Mouse (Mus musculus): ENCODE data around the gene Gucd1.
"Not testable (repeated sequence)": the region's sequence is repeated elsewhere in the genome, so short reads cannot be mapped to it uniquely, and the experiment has no call there.

The Gucd1 gene

GRCm38 (mm10) chr10:75475139-75475850 lies 42.5 kb downstream of the Gucd1 start:
- DNase-seq (ENCODE audit: inconsistent age in 2 of 2, low spot score in 1 of 2) = not testable (repeated sequence)

- DNase-seq (ENCODE audit: inconsistent age in 2 of 2, low spot score in 1 of 2) = no peak
Measured at GRCm38 (mm10) chr10:75474571-75474970, 43.2 kb downstream of the Gucd1 start.

GRCm38 (mm10) chr10:75473411-75473810 lies 44.4 kb downstream of the Gucd1 start:
- DNase-seq (ENCODE audit: inconsistent age in 2 of 2, low spot score in 1 of 2) = no peak

- peak in 1 of 2 experiments; percentile 34 for DNase-seq (ENCODE audit: inconsistent age in 2 of 2, low spot score in 1 of 2)
Measured at GRCm38 (mm10) chr10:75465781-75466550, 51.8 kb downstream of the Gucd1 start.

GRCm38 (mm10) chr10:75462728-75463127 lies 55.0 kb downstream of the Gucd1 start:
- DNase-seq (ENCODE audit: inconsistent age in 2 of 2, low spot score in 1 of 2) = no peak

GRCm38 (mm10) chr10:75458329-75458728 lies 59.4 kb downstream of the Gucd1 start:
- DNase-seq (ENCODE audit: inconsistent age in 2 of 2, low spot score in 1 of 2) = no peak

- DNase-seq (ENCODE audit: inconsistent age in 2 of 2, low spot score in 1 of 2) = no peak
Measured at GRCm38 (mm10) chr10:75457852-75458251, 59.9 kb downstream of the Gucd1 start.

- DNase-seq (ENCODE audit: inconsistent age in 2 of 2, low spot score in 1 of 2) = peak in 1 of 2 experiments; percentile 52
Measured at GRCm38 (mm10) chr10:75456061-75456831, 61.5 kb downstream of the Gucd1 start.

GRCm38 (mm10) chr10:75451036-75451786 lies 66.6 kb downstream of the Gucd1 start:
- DNase-seq (ENCODE audit: inconsistent age in 2 of 2, low spot score in 1 of 2) = peak; percentile 84 to 87

GRCm38 (mm10) chr10:75450331-75450730 lies 67.4 kb downstream of the Gucd1 start:
- no peak for DNase-seq (ENCODE audit: inconsistent age in 2 of 2, low spot score in 1 of 2)

GRCm38 (mm10) chr10:75448806-75449420 lies 68.9 kb downstream of the Gucd1 start:
- DNase-seq (ENCODE audit: inconsistent age in 2 of 2, low spot score in 1 of 2) = no peak

GRCm38 (mm10) chr10:75447489-75447888 lies 70.3 kb downstream of the Gucd1 start:
- DNase-seq (ENCODE audit: inconsistent age in 2 of 2, low spot score in 1 of 2) = no peak

- peak; percentile 37 to 51 for DNase-seq (ENCODE audit: inconsistent age in 2 of 2, low spot score in 1 of 2)
Measured at GRCm38 (mm10) chr10:75446501-75447083, 71.2 kb downstream of the Gucd1 start.

- no peak for DNase-seq (ENCODE audit: inconsistent age in 2 of 2, low spot score in 1 of 2)
Measured at GRCm38 (mm10) chr10:75445030-75445429, 72.7 kb downstream of the Gucd1 start.

- no peak for DNase-seq (ENCODE audit: inconsistent age in 2 of 2, low spot score in 1 of 2)
Measured at GRCm38 (mm10) chr10:75444111-75444826, 73.5 kb downstream of the Gucd1 start.

- no peak for DNase-seq (ENCODE audit: inconsistent age in 2 of 2, low spot score in 1 of 2)
Measured at GRCm38 (mm10) chr10:75443017-75443416, 74.8 kb downstream of the Gucd1 start.

GRCm38 (mm10) chr10:75441800-75442199 lies 76.0 kb downstream of the Gucd1 start:
- DNase-seq (ENCODE audit: inconsistent age in 2 of 2, low spot score in 1 of 2) = no peak

GRCm38 (mm10) chr10:75440756-75441155 lies 77.0 kb downstream of the Gucd1 start:
- no peak for DNase-seq (ENCODE audit: inconsistent age in 2 of 2, low spot score in 1 of 2)

- peak in 1 of 2 experiments; percentile 69 for DNase-seq (ENCODE audit: inconsistent age in 2 of 2, low spot score in 1 of 2)
Measured at GRCm38 (mm10) chr10:75439211-75439811, 78.5 kb downstream of the Gucd1 start.

All from adrenal gland, adult (tissue).